11 mouse cellular contexts compared by ENCODE assay signal in the genomic region with DNA sequence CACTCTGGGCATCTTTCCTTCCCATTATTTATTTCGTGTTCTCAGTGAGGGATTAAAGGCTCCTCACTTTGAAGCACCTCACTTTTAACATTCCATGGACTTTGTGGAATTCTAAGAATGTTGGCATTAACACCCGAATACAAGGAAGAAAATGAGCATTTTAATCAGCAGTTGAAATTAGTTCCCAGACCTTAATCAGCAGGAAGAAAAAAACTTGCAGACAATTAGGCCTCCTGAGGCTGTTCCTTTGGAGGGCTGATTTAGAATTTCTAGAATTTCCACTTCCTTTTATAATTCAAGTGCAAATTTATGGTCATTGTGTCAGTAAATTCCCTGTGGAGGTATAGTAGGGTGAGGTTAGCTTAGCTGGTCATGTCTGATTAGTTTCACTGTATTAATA.
"Had no signal": no experiment of that assay in that cellular context is flagged by ENCODE, and none has a peak within 500 bp of the region (broad histone marks: within the 10 kb centered on the region; RNA-seq: fewer than 3 reads in every experiment).

No protein-coding gene starts in this region.

- H3K9ac ChIP-seq: liver, embryonic 13.5 days had no signal

- H3K9me3 ChIP-seq: liver, embryonic 13.5 days had no signal

- DNase-seq: kidney, postnatal 10 days; kidney, postnatal 4 days; layer of hippocampus, adult 9-11 months; liver, embryonic 13.5 days; lung, adult 2 months; lung, postnatal 14 days; lung, postnatal 4 days; midbrain, embryonic 14.5 days; thymus, adult 18-20 months; thymus, postnatal 36 days had no signal

- H3K27ac ChIP-seq: liver, embryonic 13.5 days had no signal

- H3K4me3 ChIP-seq: liver, embryonic 13.5 days had no signal

- H3K4me1 ChIP-seq: liver, embryonic 13.5 days had no signal

- H3K27me3 ChIP-seq: liver, embryonic 13.5 days had no signal

- H3K36me3 ChIP-seq: liver, embryonic 13.5 days had no signal

- H3K4me2 ChIP-seq: liver, embryonic 13.5 days; midbrain, embryonic 11.5 days had no signal
